Mouse (Mus musculus): ENCODE measurements around the gene Ccnf. TPM values are rescaled to one million over a fixed set of nuclear protein-coding genes. Genes with fewer than 3 reads are reported as not detected.

Gene Ccnf
- polyA plus RNA-seq, 1 experiment, result 33.4 TPM

GRCm38 (mm10) chr17:24205908-24206361 lies 45.3 kb downstream of the Ccnf start:
- Histone ChIP-seq H3K4me1 (ENCODE audit: control insufficient read depth, insufficient read depth, low read length) (peaks cover 16% of the 10 kb centered on the region), H3K27ac (ENCODE audit: insufficient read depth, low read depth, low read length) (no peak overlapping the region), H3K4me3 (ENCODE audit: insufficient read depth, low read length) (peak overlapping the region; percentile 80)
- TF ChIP-seq CTCF (IDR thresholded peaks at IDR 0.05; ENCODE audit: low read depth, low read length) (no peak; the same call in 1 of the 2 replicates), POLR2A (IDR thresholded peaks at IDR 0.05; ENCODE audit: borderline replicate concordance, low read depth, low read length) (no peak)

GRCm38 (mm10) chr17:24205284-24205888 lies 45.9 kb downstream of the Ccnf start, which contains the start of gene Tbc1d24:
Tbc1d24 (minus strand) TSS chr17:24205562.
- peaks cover 18% of the 10 kb centered on the region for H3K4me1 ChIP-seq (ENCODE audit: control insufficient read depth, insufficient read depth, low read length)
- TF ChIP-seq POLR2A (IDR thresholded peaks at IDR 0.05; ENCODE audit: borderline replicate concordance, low read depth, low read length) (no peak), CTCF (IDR thresholded peaks at IDR 0.05; ENCODE audit: low read depth, low read length) (no peak)
- H3K27ac ChIP-seq (ENCODE audit: insufficient read depth, low read depth, low read length), result no peak within 1 kb of the TSS
- peak within 1 kb of the TSS; percentile 80 for H3K4me3 ChIP-seq (ENCODE audit: insufficient read depth, low read length)

DNA sequence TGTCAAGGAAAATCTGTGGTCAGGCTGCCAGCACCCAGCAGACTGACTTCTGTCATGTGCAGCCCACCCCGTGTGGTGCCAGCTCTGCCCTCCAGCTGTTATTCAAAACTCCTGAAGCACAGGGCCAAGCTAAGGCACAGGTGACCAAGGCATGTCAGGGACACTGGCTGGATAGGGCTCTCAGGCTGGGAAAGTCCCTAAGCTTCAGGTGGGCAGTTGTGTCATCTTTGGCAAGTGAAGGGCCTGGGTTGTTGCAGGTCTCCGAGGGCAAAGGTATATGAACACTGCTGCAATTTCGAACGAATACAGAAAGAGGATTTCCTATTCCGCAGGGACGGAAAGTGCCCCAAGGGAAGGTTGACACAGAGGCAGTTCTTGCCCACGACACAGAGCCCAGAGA lies 46.4 kb downstream of the Ccnf start:
- Histone ChIP-seq H3K27ac (ENCODE audit: insufficient read depth, low read depth, low read length) (no peak overlapping the region), H3K4me3 (ENCODE audit: insufficient read depth, low read length) (peak overlapping the region; percentile 80), H3K4me1 (ENCODE audit: control insufficient read depth, insufficient read depth, low read length) (peaks cover 23% of the 10 kb centered on the region)
- TF ChIP-seq POLR2A (IDR thresholded peaks at IDR 0.05; ENCODE audit: borderline replicate concordance, low read depth, low read length) (no peak), CTCF (IDR thresholded peaks at IDR 0.05; ENCODE audit: low read depth, low read length) (no peak)

DNA sequence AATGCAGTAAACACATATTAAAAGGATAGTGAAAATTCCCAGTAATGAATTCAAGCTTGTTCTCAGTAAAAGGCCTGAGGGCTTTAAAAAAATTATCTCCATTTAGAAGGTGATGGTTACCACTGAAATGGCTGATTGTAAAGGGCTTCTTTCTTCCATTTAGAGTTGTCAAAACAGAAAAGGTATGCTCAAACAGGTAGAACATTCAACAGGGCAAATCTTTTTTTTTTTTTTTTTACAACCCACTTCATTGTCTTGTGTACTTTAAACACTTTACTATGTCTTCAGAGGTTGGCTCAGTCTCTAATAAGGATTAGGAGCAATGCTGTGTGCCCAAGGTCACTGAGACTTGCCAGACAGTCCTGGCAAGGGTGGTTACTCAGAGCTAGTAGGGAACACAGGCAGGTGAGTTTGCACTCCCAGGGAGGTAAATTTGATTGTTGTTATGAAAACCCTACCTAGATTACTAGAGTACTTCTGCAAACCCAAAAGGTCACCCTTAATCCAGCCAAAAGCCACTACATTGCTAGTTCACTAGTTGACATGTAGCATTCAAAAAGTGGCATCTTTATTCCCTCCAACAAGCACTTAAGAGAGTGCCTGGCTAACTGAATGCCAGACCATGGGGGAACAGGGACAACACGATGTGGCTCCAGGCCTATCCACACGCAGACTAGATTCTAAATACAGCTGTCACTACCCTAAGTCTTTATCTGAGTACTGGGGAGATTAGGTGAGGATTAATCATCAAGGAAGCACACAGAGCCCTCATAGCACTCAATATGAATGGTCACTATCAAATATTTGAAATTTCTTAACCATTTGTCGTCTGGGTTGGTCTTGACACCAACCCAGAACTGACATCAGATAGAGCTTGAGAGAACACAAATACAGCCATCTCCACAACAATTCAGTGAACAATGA lies 47.4 kb downstream of the Ccnf start:
- Histone ChIP-seq H3K4me1 (ENCODE audit: control insufficient read depth, insufficient read depth, low read length) (peaks cover 29% of the 10 kb centered on the region), H3K27ac (ENCODE audit: insufficient read depth, low read depth, low read length) (no peak overlapping the region), H3K4me3 (ENCODE audit: insufficient read depth, low read length) (peak overlapping the region; percentile 80; the same call in 1 of the 2 replicates)
- TF ChIP-seq POLR2A (IDR thresholded peaks at IDR 0.05; ENCODE audit: borderline replicate concordance, low read depth, low read length) (no peak), CTCF (IDR thresholded peaks at IDR 0.05; ENCODE audit: low read depth, low read length) (no peak)

- TF ChIP-seq POLR2A (IDR thresholded peaks at IDR 0.05; ENCODE audit: borderline replicate concordance, low read depth, low read length) (no peak), CTCF (IDR thresholded peaks at IDR 0.05; ENCODE audit: low read depth, low read length) (no peak)
- Histone ChIP-seq H3K4me3 (ENCODE audit: insufficient read depth, low read length) (no peak overlapping the region), H3K27ac (ENCODE audit: insufficient read depth, low read depth, low read length) (no peak overlapping the region), H3K4me1 (ENCODE audit: control insufficient read depth, insufficient read depth, low read length) (peaks cover 29% of the 10 kb centered on the region)
Measured at GRCm38 (mm10) chr17:24203068-24203467, 48.2 kb downstream of the Ccnf start.

DNA sequence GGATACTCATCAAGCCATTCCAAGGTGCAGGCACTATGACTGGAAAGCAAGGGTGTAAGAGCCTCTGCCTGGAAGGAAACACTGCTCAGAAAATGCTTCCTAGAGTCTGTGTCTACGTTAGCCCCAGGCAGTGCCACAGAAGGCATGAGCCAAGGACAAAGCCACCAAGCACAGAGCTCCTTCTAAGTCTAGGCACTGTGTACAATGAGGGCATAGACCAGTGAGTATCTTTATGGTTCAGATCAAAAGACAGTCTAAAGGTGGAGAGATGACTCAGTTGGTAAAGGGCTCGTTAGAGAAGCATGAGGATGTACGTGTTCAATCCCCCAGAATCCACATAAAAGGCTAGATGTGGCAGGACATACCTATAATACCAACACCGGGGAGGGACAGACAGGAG lies 50.2 kb downstream of the Ccnf start:
- Histone ChIP-seq H3K27ac (ENCODE audit: insufficient read depth, low read depth, low read length) (no peak overlapping the region), H3K4me1 (ENCODE audit: control insufficient read depth, insufficient read depth, low read length) (peaks cover 25% of the 10 kb centered on the region), H3K4me3 (ENCODE audit: insufficient read depth, low read length) (no peak overlapping the region)
- no peak for TF ChIP-seq POLR2A (IDR thresholded peaks at IDR 0.05; ENCODE audit: borderline replicate concordance, low read depth, low read length)
- TF ChIP-seq CTCF (IDR thresholded peaks at IDR 0.05; ENCODE audit: low read depth, low read length), result no peak

- Histone ChIP-seq H3K4me3 (ENCODE audit: insufficient read depth, low read length) (no peak overlapping the region), H3K27ac (ENCODE audit: insufficient read depth, low read depth, low read length) (no peak overlapping the region), H3K4me1 (ENCODE audit: control insufficient read depth, insufficient read depth, low read length) (peaks cover 23% of the 10 kb centered on the region)
- TF ChIP-seq POLR2A (IDR thresholded peaks at IDR 0.05; ENCODE audit: borderline replicate concordance, low read depth, low read length) (no peak), CTCF (IDR thresholded peaks at IDR 0.05; ENCODE audit: low read depth, low read length) (no peak)
Measured at GRCm38 (mm10) chr17:24199741-24200140, 51.5 kb downstream of the Ccnf start.

- Histone ChIP-seq H3K4me1 (ENCODE audit: control insufficient read depth, insufficient read depth, low read length) (peaks cover 21% of the 10 kb centered on the region), H3K4me3 (ENCODE audit: insufficient read depth, low read length) (no peak overlapping the region), H3K27ac (ENCODE audit: insufficient read depth, low read depth, low read length) (no peak overlapping the region)
- TF ChIP-seq CTCF (IDR thresholded peaks at IDR 0.05; ENCODE audit: low read depth, low read length), result no peak
- TF ChIP-seq POLR2A (IDR thresholded peaks at IDR 0.05; ENCODE audit: borderline replicate concordance, low read depth, low read length), result no peak
Measured at GRCm38 (mm10) chr17:24199252-24199651, 52.0 kb downstream of the Ccnf start.

DNA sequence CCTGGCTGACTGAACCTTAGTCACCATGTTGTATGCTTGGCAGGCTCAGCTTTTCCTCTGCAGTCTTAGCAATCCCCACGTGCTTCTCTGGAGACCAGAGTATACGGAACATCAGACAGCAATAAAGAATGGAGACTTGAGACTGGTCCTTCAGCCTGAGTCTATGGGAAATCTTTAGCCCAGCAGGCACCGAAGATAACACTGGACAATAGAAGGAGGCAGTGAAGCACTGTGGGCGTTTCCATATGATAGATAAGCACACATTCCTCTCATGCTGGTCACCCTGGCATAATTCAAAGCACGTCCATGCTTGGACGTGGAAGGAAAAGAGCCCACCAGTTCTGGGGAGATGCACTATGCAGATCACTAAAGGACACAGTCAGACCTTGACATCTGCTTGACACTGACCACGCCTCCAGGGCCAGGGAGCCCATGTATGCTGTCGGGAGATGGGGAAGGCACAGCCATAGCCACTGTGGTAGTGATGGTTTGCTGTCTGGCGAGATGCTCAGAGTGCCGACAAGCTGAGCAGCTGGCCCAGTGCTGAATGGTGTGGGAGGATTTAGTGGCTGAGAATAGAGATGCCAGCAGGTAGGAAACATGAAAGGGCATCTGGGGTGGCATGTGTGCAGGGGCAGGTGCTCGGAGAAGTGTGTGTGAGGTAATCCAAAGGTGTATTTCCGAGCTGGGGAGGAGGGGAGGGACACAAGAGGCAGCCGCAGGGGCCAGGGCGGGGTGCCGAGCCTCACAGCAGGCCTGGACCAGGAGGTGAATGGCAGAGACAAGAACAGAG lies 54.1 kb downstream of the Ccnf start:
- H3K27ac ChIP-seq (ENCODE audit: insufficient read depth, low read depth, low read length), result no peak overlapping the region
- peaks cover 33% of the 10 kb centered on the region for H3K4me1 ChIP-seq (ENCODE audit: control insufficient read depth, insufficient read depth, low read length)
- H3K4me3 ChIP-seq (ENCODE audit: insufficient read depth, low read length), result no peak overlapping the region
- TF ChIP-seq POLR2A (IDR thresholded peaks at IDR 0.05; ENCODE audit: borderline replicate concordance, low read depth, low read length), result no peak
- no peak for TF ChIP-seq CTCF (IDR thresholded peaks at IDR 0.05; ENCODE audit: low read depth, low read length)

All from bone marrow macrophage, adult 2 months (primary cell).